Mouse (Mus musculus) heart, adult 2 months (tissue): ENCODE data around the gene Olfr592. TPM values are rescaled to one million over a fixed set of nuclear protein-coding genes. Genes with fewer than 3 reads are reported as not detected.

Experiments used
- DNase-seq, 2 experiments: peaks; one replicate each; pipeline ENCODE4 v3.0.0; 2021
- H3K27ac ChIP-seq: fragments of 200-600 bp; 2 replicates; pipeline ENCODE4 v1.8.1; 2022
- H3K27me3 ChIP-seq: fragments of 200-500 bp; 2 replicates; pipeline ENCODE4 v1.6.1; 2012; ENCODE audit warnings: mild to moderate bottlenecking, low read length, inconsistent platforms, mixed read lengths; ENCODE audit not compliant: control insufficient read depth, insufficient read depth
- H3K36me3 ChIP-seq: fragments of 200-500 bp; 2 replicates; pipeline ENCODE4 v1.6.1; 2012; ENCODE audit warnings: low read length, inconsistent platforms; ENCODE audit not compliant: control insufficient read depth, insufficient read depth
- H3K4me1 ChIP-seq: fragments of 200-500 bp; 2 replicates; pipeline ENCODE4 v1.6.1; 2011; ENCODE audit warnings: low read length; ENCODE audit not compliant: control insufficient read depth, insufficient read depth
- H3K4me3 ChIP-seq: fragments of 200-600 bp; 2 replicates; pipeline ENCODE4 v1.8.1; 2022
- H3K79me2 ChIP-seq: fragments of 200-500 bp; replicated peaks from 2 replicates; pipeline ENCODE4 v1.6.1; 2012; ENCODE audit warnings: mild to moderate bottlenecking, inconsistent platforms, low read length, moderate library complexity, mixed read lengths; ENCODE audit not compliant: control insufficient read depth, insufficient read depth
- H3K9ac ChIP-seq: fragments of 200-500 bp; 2 replicates; pipeline ENCODE4 v1.6.1; 2012; ENCODE audit warnings: low read depth, mild to moderate bottlenecking, control low read depth, inconsistent platforms, low read length, mixed read lengths
- CTCF ChIP-seq: fragments of 200-600 bp; IDR thresholded peaks from 2 replicates; pipeline ENCODE4 v1.8.1; 2022; ENCODE audit warnings: antibody characterized with exemption, mild to moderate bottlenecking, moderate library complexity
- EP300 ChIP-seq: fragments of 200-500 bp; IDR thresholded peaks from 2 replicates; pipeline ENCODE4 v1.6.1; 2011; ENCODE audit warnings: low read depth, low read length, control low read depth; ENCODE audit not compliant: insufficient read depth
- POLR2A ChIP-seq: fragments of 200-500 bp; IDR thresholded peaks from 2 replicates; pipeline ENCODE4 v1.6.1; 2011; ENCODE audit warnings: mild to moderate bottlenecking, low read depth, low read length, control low read depth; ENCODE audit not compliant: insufficient read depth
- intact Hi-C: fragments of 180-260 bp; cut with DNase I; formaldehyde crosslinking; loops from one replicate; pipeline ENCODE4 v1.15.1; 2025
- polyA plus RNA-seq: library from polyadenylated mRNA; depleted of rRNA; stranded (reverse); fragments of >200 nt; gene quantifications from 2 replicates; pipeline ENCODE4 v1.2.3, GENCODE M21; 2012; rRNA removed
- total RNA-seq, 2 experiments: library from RNA; stranded (reverse); gene quantifications; 2 replicates each; pipeline ENCODE4 v1.2.3; 2021

Gene Olfr592
- total and polyA plus RNA-seq, 3 experiments: not detected

DNA sequence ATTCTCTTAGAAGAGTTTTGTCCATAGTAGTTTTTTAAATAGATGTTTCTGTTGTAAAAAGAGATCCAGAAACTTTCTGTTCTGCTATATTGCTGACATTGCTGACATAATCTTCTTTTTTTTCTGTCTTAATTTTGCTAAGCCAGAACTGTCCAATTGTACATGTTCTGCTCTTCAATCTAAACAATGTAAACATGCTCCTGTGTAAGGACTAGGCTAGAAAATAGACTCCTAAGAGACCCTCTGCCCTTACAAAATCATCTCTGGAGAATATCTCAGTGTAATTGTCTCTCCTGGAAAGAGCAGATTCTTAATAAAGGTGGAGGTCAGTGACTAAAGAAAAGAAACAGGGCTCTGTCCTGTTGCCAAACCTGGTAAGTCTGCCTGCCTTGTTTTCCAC lies 32.1 kb downstream of the Olfr592 start, which contains the start of gene Olfr594:
TSS of gene Olfr594 (plus strand) at position 301 of the 400 bp plus-strand sequence.
- Histone ChIP-seq H3K79me2 (no peaks in the 10 kb centered on the region), H3K4me1 (no peaks in the 10 kb centered on the region), H3K4me3 (no peak within 1 kb of the TSS), H3K36me3 (no peaks in the 10 kb centered on the region), H3K27ac (no peak within 1 kb of the TSS), H3K27me3 (no peaks in the 10 kb centered on the region), H3K9ac (no peak within 1 kb of the TSS)
- no peak for DNase-seq
- intact Hi-C loops: no loop called here
- TF ChIP-seq POLR2A (no peak), CTCF (no peak), EP300 (no peak)

Other genes with a start within 250 kb of the Olfr592 start
- gene Olfr573-ps1, start 242.2 kb upstream of the Olfr592 start, total RNA-seq: not detected
- not detected in 2 replicates for gene Olfr573-ps1, start 242.2 kb upstream of the Olfr592 start, polyA plus RNA-seq
- not detected for gene Olfr574, start 236.3 kb upstream of the Olfr592 start, total RNA-seq
- gene Olfr574, start 236.3 kb upstream of the Olfr592 start, polyA plus RNA-seq: not detected in 2 replicates
- not detected for gene Olfr575, start 226.0 kb upstream of the Olfr592 start, total RNA-seq
- not detected in 2 replicates for gene Olfr575, start 226.0 kb upstream of the Olfr592 start, polyA plus RNA-seq
- gene Olfr576, start 222.1 kb upstream of the Olfr592 start, total RNA-seq: not detected
- gene Olfr576, start 222.1 kb upstream of the Olfr592 start, polyA plus RNA-seq: not detected in 2 replicates
- not detected for gene Olfr577, start 208.9 kb upstream of the Olfr592 start, total RNA-seq
- not detected in 2 replicates for gene Olfr577, start 208.9 kb upstream of the Olfr592 start, polyA plus RNA-seq
- not detected for gene Olfr578, start 195.5 kb upstream of the Olfr592 start, total RNA-seq
- gene Olfr578, start 195.5 kb upstream of the Olfr592 start, polyA plus RNA-seq: not detected in 2 replicates
- gene Olfr582, start 146.8 kb upstream of the Olfr592 start, total RNA-seq: not detected
- gene Olfr582, start 146.8 kb upstream of the Olfr592 start, polyA plus RNA-seq: not detected in 2 replicates
- not detected for gene Olfr583, start 133.5 kb upstream of the Olfr592 start, total RNA-seq
- gene Olfr583, start 133.5 kb upstream of the Olfr592 start, polyA plus RNA-seq: not detected in 2 replicates
- gene Olfr584, start 102.9 kb upstream of the Olfr592 start, total RNA-seq: not detected
- gene Olfr584, start 102.9 kb upstream of the Olfr592 start, polyA plus RNA-seq: not detected in 2 replicates
- gene Olfr585, start 87.1 kb upstream of the Olfr592 start, total RNA-seq: not detected
- not detected in 2 replicates for gene Olfr585, start 87.1 kb upstream of the Olfr592 start, polyA plus RNA-seq
- gene Olfr586, start 59.2 kb upstream of the Olfr592 start, total RNA-seq: not detected
- gene Olfr586, start 59.2 kb upstream of the Olfr592 start, polyA plus RNA-seq: not detected in 2 replicates
- not detected for gene Olfr588-ps1, start 43.9 kb upstream of the Olfr592 start, total RNA-seq
- gene Olfr588-ps1, start 43.9 kb upstream of the Olfr592 start, polyA plus RNA-seq: not detected in 2 replicates
- not detected for gene Olfr589, start 28.4 kb upstream of the Olfr592 start, total RNA-seq
- gene Olfr589, start 28.4 kb upstream of the Olfr592 start, polyA plus RNA-seq: not detected in 2 replicates
- not detected for gene Olfr591, start 6.5 kb upstream of the Olfr592 start, total RNA-seq
- gene Olfr591, start 6.5 kb upstream of the Olfr592 start, polyA plus RNA-seq: not detected in 2 replicates
- gene Olfr593, start 27.1 kb downstream of the Olfr592 start, total RNA-seq: not detected
- not detected in 2 replicates for gene Olfr593, start 27.1 kb downstream of the Olfr592 start, polyA plus RNA-seq
- not detected for gene Olfr594, start 32.2 kb downstream of the Olfr592 start, total RNA-seq
- not detected in 2 replicates for gene Olfr594, start 32.2 kb downstream of the Olfr592 start, polyA plus RNA-seq
- not detected for gene Usp17ld, start 67.7 kb downstream of the Olfr592 start, total RNA-seq
- not detected in 2 replicates for gene Usp17ld, start 67.7 kb downstream of the Olfr592 start, polyA plus RNA-seq
- gene Olfr596, start 120.8 kb downstream of the Olfr592 start, total RNA-seq: not detected
- gene Olfr596, start 120.8 kb downstream of the Olfr592 start, polyA plus RNA-seq: not detected in 2 replicates
- gene Olfr597, start 131.5 kb downstream of the Olfr592 start, total RNA-seq: not detected
- not detected in 2 replicates for gene Olfr597, start 131.5 kb downstream of the Olfr592 start, polyA plus RNA-seq
- not detected for gene Olfr598, start 138.8 kb downstream of the Olfr592 start, total RNA-seq
- not detected in 2 replicates for gene Olfr598, start 138.8 kb downstream of the Olfr592 start, polyA plus RNA-seq
- not detected for gene Olfr599, start 151.1 kb downstream of the Olfr592 start, total RNA-seq
- gene Olfr599, start 151.1 kb downstream of the Olfr592 start, polyA plus RNA-seq: not detected in 2 replicates
- not detected for gene Olfr600, start 164.9 kb downstream of the Olfr592 start, total RNA-seq
- not detected in 2 replicates for gene Olfr600, start 164.9 kb downstream of the Olfr592 start, polyA plus RNA-seq
- gene Olfr601, start 177.9 kb downstream of the Olfr592 start, total RNA-seq: not detected
- not detected in 2 replicates for gene Olfr601, start 177.9 kb downstream of the Olfr592 start, polyA plus RNA-seq
- gene Olfr603, start 201.4 kb downstream of the Olfr592 start, total RNA-seq: not detected
- not detected in 2 replicates for gene Olfr603, start 201.4 kb downstream of the Olfr592 start, polyA plus RNA-seq
- not detected for gene Usp17lc, start 230.3 kb downstream of the Olfr592 start, total RNA-seq
- not detected in 2 replicates for gene Usp17lc, start 230.3 kb downstream of the Olfr592 start, polyA plus RNA-seq